Mouse (Mus musculus) adipocyte (in vitro differentiated cells): ENCODE measurements at regions not wholly inside any gene's neighbourhood (a gene's known extent, or its start where the extent isn't known, plus 50 kb on each side); places are given as distances from the start of the nearest gene placed in this dataset.

Source experiments
- DNase-seq: peaks from one replicate; pipeline ENCODE4 v3.0.0-alpha.2; 2016; ENCODE audit warnings: low spot score

GRCm38 (mm10) chr9:30578213-30578612 is 151.3 kb downstream of the Snx19 start:
- DNase-seq = peak; percentile 83

GRCm38 (mm10) chr9:30577243-30577642 is 150.3 kb downstream of the Snx19 start:
- DNase-seq = no peak

- no peak for DNase-seq
Measured at GRCm38 (mm10) chr9:30575531-30575930, 148.6 kb downstream of the Snx19 start.

- DNase-seq = no peak
Measured at GRCm38 (mm10) chr9:30573294-30573693, 146.4 kb downstream of the Snx19 start.

GRCm38 (mm10) chr9:30571014-30571413 is 144.1 kb downstream of the Snx19 start:
- DNase-seq = no peak

GRCm38 (mm10) chr9:30564765-30565680 is 138.1 kb downstream of the Snx19 start:
- DNase-seq = no peak

GRCm38 (mm10) chr9:30563399-30563798 is 136.5 kb downstream of the Snx19 start:
- no peak for DNase-seq

- DNase-seq = no peak
Measured at GRCm38 (mm10) chr9:30554908-30555307, 128.0 kb downstream of the Snx19 start.

- no peak for DNase-seq
Measured at GRCm38 (mm10) chr9:30552721-30553120, 125.8 kb downstream of the Snx19 start.

GRCm38 (mm10) chr9:30549892-30550515 is 123.1 kb downstream of the Snx19 start:
- no peak for DNase-seq

GRCm38 (mm10) chr9:30539858-30540257 is 113.0 kb downstream of the Snx19 start:
- peak; percentile 36 for DNase-seq

GRCm38 (mm10) chr9:30536508-30537100 is 109.7 kb downstream of the Snx19 start:
- peak; percentile 68 for DNase-seq

GRCm38 (mm10) chr9:30534961-30535360 is 108.1 kb downstream of the Snx19 start:
- DNase-seq = no peak

- no peak for DNase-seq
Measured at GRCm38 (mm10) chr9:30533780-30534343, 107.0 kb downstream of the Snx19 start.

- DNase-seq = no peak
Measured at GRCm38 (mm10) chr9:30533091-30533779, 106.3 kb downstream of the Snx19 start.

GRCm38 (mm10) chr9:30525086-30525485 is 98.2 kb downstream of the Snx19 start:
- no peak for DNase-seq

- DNase-seq = no peak
Measured at GRCm38 (mm10) chr9:30524401-30525066, 97.6 kb downstream of the Snx19 start.

GRCm38 (mm10) chr9:30523852-30524251 is 96.9 kb downstream of the Snx19 start:
- DNase-seq = no peak

- DNase-seq = no peak
Measured at GRCm38 (mm10) chr9:30522595-30523350, 95.9 kb downstream of the Snx19 start.

GRCm38 (mm10) chr9:30521556-30522240 is 94.8 kb downstream of the Snx19 start:
- DNase-seq = no peak
